18 mouse cellular contexts compared by ENCODE assay signal in genomic region chr1:144308313-144308712, GRCm38 (mm10). TPM values are rescaled to one million over a fixed set of nuclear protein-coding genes. Genes with fewer than 3 reads are reported as not detected.
A peak's percentile ranks its signal among the peaks of the same experiment; 100 is the strongest.
DNase-seq lines count a peak whose midpoint lies in the region; ATAC-seq lines count a peak whose summit lies in the region.
"Had no signal": no experiment of that assay in that cellular context is flagged by ENCODE, and none has a peak within 500 bp of the region (broad histone marks: within the 10 kb centered on the region; RNA-seq: fewer than 3 reads in every experiment).

No protein-coding gene starts in this region.

- peak; percentile 43 for ATAC-seq in common myeloid progenitor, adult 5-6 weeks (replicated peaks; ENCODE audit: low read depth, poor library complexity, severe bottlenecking)
- peak; percentile 53 for ATAC-seq in megakaryocyte, adult 5-6 weeks (ENCODE audit: poor library complexity, severe bottlenecking)
- peak; percentile 59 for ATAC-seq in neutrophil, adult 5-6 weeks (ENCODE audit: extremely low read depth, insufficient number of reproducible peaks, low FRiP score, poor library complexity, severe bottlenecking)
- no peak for ATAC-seq in cerebellum, adult (ENCODE audit: insufficient number of reproducible peaks, low FRiP score, low TSS enrichment)

- peak; percentile 53 for DNase-seq in CD4-positive, CD25-positive, alpha-beta regulatory T cell, adult 2 months (ENCODE audit: low read depth, low spot score)
- no peak for DNase-seq in cerebellum, adult 8-10 months
- no peak for DNase-seq in spleen, postnatal 14 days (ENCODE audit: low spot score in 2 of 2)
- DNase-seq in spleen, adult 12 weeks (ENCODE audit: low spot score), result no peak
- DNase-seq: cerebellum, adult 11-12 months; cerebellum, postnatal 14 days; gastrocnemius, adult 2 months; heart, postnatal 4 days; kidney, adult 18-20 months; liver; lung, postnatal 4 days; thymus, adult 2 months had no signal

RNA-seq across cellular contexts. Expression of gene Rgs1, which starts 59.3 kb away (rescaled TPM):
- total RNA-seq in common myeloid progenitor, adult 5-6 weeks (2017), result 575 and 670 TPM in 2 replicates
- total RNA-seq in megakaryocyte, adult 5-6 weeks (2015), result 18.4 and 22.9 TPM in 2 replicates
- 53.3 and 60.5 TPM in 2 replicates for total RNA-seq in megakaryocyte, adult 5-6 weeks (2017)
- 14.1 and 20.3 TPM in 2 replicates for total RNA-seq in neutrophil, adult 5-6 weeks (2017)
- total RNA-seq: gastrocnemius, adult 2 months; gastrocnemius, postnatal 4 days; layer of hippocampus, postnatal 10 days had no signal
